Mouse (Mus musculus) urinary bladder, postnatal 0 days (tissue): ENCODE measurements around the gene Olfr1282. TPM values are rescaled to one million over a fixed set of nuclear protein-coding genes. Genes with fewer than 3 reads are reported as not detected.

Experiments
- polyA plus RNA-seq: library from polyadenylated mRNA; unstranded; fragments of >200 nt; fragmentation: Nextera tagmentation; extraction: Ambion mirVana; gene quantifications from 2 replicates; pipeline ENCODE4 v1.2.1, GENCODE M21; 2015

Olfr1282 gene
- not detected in 2 replicates for polyA plus RNA-seq

DNA sequence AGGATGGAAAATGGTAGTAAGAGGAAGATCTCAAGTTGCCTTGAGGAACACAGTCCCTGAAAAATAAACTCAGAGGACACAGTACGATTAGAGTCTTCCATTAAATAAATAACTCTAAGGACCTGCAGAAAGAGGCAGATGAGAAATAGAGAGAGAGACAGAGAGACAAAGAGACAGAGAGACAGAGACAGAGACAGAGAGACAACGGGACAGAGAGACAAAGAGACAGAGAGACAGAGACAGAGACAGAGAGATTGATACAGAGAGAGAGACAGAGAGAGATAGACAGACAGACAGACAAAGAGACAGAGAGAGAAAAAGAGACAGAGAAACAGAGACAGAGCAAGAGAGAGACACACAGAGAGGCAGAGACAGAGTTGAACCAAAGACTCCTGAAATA is at the start of gene Olfr1282:
Gene Olfr1282 (minus strand): TSS at position 101 of the 400 bp plus-strand sequence.

DNA sequence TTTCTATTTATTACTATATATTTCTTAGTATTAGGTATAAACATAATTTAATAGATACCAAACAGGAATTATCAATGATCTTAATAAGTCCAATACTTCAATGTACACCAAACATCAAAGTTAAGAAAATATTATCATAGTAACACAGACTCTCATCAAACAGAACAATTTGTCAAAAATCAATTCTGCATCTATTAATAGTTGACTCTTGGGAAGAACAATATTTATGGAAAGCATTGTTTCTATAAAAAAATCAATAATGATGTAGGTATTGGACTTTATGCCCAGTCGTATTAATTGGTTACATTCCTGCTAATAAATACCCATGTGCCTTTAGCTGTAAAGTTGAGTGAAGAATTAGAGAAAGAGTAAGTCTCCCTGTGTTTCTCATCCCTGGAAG is 39.3 kb upstream of the Olfr1282 start, which contains the start of gene Olfr1284:
Gene Olfr1284 (plus strand): TSS at position 301 of the 400 bp plus-strand sequence.

DNA sequence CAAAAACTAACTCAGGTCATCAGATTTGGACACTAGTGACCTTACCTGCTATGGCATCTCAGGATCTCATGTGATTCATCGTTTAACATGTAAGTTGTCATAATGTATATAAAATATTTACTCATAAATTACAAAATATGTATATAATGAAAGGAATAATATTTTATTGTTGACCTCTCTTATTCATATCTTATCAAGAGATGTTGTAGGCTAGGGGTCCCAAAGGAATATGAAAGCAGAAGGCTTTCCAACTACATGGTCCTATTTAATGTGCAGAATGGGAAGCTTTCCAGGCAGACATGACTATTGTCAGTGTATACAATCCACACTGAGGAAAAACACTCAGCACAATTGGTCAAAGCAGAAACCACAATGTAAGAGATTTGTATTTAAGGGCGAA is 30.6 kb upstream of the Olfr1282 start, which contains the start of gene Olfr1283:
Gene Olfr1283 (plus strand): TSS at position 301 of the 400 bp plus-strand sequence.

DNA sequence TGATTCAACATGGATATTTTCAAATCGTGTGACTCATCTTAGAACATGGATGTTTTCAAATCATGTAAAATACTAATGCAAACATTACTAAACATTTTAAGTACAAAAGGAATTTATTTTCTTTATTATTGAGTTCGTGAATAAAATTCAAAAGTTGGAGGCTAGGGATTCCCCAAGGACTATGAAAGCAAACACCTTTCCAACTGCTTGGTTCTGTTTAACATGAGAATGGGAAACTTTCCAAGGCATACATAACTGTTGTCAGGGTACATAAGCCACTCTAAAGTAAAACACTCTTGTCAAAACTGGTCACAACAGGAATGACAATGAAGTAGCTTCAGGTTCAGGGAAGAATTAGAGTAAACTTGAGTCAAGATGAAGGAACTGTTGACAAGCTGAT is 9.7 kb downstream of the Olfr1282 start, which contains the start of gene Olfr1281:
Gene Olfr1281 (plus strand): TSS at position 301 of the 400 bp plus-strand sequence.

DNA sequence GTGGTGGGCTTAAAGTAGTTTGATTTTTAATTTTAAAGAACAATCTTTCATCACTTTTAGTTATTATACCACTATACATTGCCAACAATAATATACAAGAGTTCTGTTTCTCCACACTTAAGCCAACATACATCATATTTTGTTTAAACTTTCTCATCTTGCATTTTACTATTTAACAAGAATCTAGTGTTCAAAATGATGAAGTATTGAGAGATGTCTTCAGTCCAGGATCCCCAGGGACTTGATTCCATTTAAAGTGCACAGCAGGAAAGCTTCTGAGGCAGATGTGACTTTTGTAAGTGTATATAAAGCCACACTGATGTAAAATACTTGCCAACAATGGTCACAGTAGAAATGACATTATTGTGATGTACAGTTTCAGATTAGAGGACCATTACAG is 22.2 kb downstream of the Olfr1282 start, which contains the start of gene Olfr1280:
Gene Olfr1280 (plus strand): TSS at position 301 of the 400 bp plus-strand sequence.

DNA sequence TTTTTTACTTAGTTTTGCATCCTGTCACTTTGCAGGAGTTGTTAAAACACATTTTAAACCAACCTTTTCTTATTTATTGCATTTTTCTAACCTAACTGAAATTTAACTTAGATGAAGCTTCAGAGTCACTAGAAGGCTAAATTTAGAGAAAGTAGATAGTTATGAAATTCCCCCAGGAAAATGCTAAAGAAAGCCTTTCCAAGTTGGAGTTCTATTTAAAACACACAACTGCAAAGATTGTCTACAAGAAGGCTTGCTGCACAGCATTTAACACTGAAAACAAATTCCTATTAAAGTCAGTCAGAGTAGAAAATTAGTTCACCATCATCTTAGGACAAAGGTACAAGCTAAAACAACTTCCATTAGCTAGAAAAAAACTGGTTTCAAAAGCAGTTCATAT is 35.5 kb downstream of the Olfr1282 start, which contains the start of gene Olfr1279:
Gene Olfr1279 (plus strand): TSS at position 262 of the 400 bp plus-strand sequence.

DNA sequence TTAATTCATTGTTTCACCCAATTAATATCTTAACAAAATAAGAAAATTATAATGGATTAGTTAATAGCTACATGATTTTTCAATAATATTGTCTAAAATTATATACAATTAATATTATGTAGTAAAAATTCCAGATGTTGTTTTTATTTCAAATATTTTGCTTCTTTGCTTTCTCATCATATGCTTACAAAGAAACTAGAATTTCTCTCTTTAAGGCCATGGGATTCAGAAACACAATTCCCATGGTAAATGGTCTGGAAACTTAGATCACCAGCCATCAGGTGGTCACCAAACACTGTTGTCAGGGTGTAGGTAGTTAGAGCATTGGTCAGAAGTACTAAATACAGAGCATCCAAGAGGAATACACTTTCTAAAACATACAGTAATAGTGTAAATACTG is 46.0 kb downstream of the Olfr1282 start, which contains the start of gene Olfr1278:
Gene Olfr1278 (plus strand): TSS at position 301 of the 400 bp plus-strand sequence.

Other genes with a start within 250 kb of the Olfr1282 start
- gene Gm13941, start 230.1 kb downstream of the Olfr1282 start, polyA plus RNA-seq = not detected in 2 replicates
- not detected in 2 replicates for gene Gm15130, start 183.1 kb downstream of the Olfr1282 start, polyA plus RNA-seq
- gene 4930430A15Rik, start 106.5 kb downstream of the Olfr1282 start, polyA plus RNA-seq = not detected in 2 replicates
- gene Olfr1275, start 100.8 kb downstream of the Olfr1282 start, polyA plus RNA-seq = not detected in 2 replicates
- not detected in 2 replicates for gene Olfr1276, start 81.6 kb downstream of the Olfr1282 start, polyA plus RNA-seq
- gene Olfr1277, start 62.0 kb downstream of the Olfr1282 start, polyA plus RNA-seq = not detected in 2 replicates
- not detected in 2 replicates for gene Olfr1278, start 45.9 kb downstream of the Olfr1282 start, polyA plus RNA-seq
- not detected in 2 replicates for gene Olfr1279, start 35.4 kb downstream of the Olfr1282 start, polyA plus RNA-seq
- gene Olfr1280, start 22.1 kb downstream of the Olfr1282 start, polyA plus RNA-seq = not detected in 2 replicates
- not detected in 2 replicates for gene Olfr1281, start 9.6 kb downstream of the Olfr1282 start, polyA plus RNA-seq
- not detected in 2 replicates for gene Olfr1283, start 30.7 kb upstream of the Olfr1282 start, polyA plus RNA-seq
- not detected in 2 replicates for gene Olfr1284, start 39.4 kb upstream of the Olfr1282 start, polyA plus RNA-seq
- gene Olfr1286, start 87.0 kb upstream of the Olfr1282 start, polyA plus RNA-seq = not detected in 2 replicates
- gene Olfr1287, start 113.1 kb upstream of the Olfr1282 start, polyA plus RNA-seq = not detected in 2 replicates
- not detected in 2 replicates for gene Olfr1288, start 138.0 kb upstream of the Olfr1282 start, polyA plus RNA-seq
- not detected in 2 replicates for gene Olfr1289, start 144.7 kb upstream of the Olfr1282 start, polyA plus RNA-seq
- gene Olfr1290, start 157.8 kb upstream of the Olfr1282 start, polyA plus RNA-seq = 0.24 and 0.60 TPM in 2 replicates
- gene Olfr1291-ps1, start 161.1 kb upstream of the Olfr1282 start, polyA plus RNA-seq = not detected in 2 replicates
- gene Olfr1293-ps, start 189.1 kb upstream of the Olfr1282 start, polyA plus RNA-seq = not detected in 2 replicates
- gene Olfr1294, start 204.2 kb upstream of the Olfr1282 start, polyA plus RNA-seq = not detected in 2 replicates
- gene Olfr1295, start 233.6 kb upstream of the Olfr1282 start, polyA plus RNA-seq = not detected in 2 replicates